Mouse (Mus musculus) heart, adult 2 months (tissue): ENCODE data around the gene Rgl2.

Experiments
- CTCF ChIP-seq: fragments of 200-600 bp; IDR thresholded peaks from 2 replicates; pipeline ENCODE4 v1.8.1; 2022; ENCODE audit warnings: antibody characterized with exemption, mild to moderate bottlenecking, moderate library complexity
- EP300 ChIP-seq: fragments of 200-500 bp; IDR thresholded peaks from 2 replicates; pipeline ENCODE4 v1.6.1; 2011; ENCODE audit warnings: low read depth, low read length, control low read depth; ENCODE audit not compliant: insufficient read depth

DNA sequence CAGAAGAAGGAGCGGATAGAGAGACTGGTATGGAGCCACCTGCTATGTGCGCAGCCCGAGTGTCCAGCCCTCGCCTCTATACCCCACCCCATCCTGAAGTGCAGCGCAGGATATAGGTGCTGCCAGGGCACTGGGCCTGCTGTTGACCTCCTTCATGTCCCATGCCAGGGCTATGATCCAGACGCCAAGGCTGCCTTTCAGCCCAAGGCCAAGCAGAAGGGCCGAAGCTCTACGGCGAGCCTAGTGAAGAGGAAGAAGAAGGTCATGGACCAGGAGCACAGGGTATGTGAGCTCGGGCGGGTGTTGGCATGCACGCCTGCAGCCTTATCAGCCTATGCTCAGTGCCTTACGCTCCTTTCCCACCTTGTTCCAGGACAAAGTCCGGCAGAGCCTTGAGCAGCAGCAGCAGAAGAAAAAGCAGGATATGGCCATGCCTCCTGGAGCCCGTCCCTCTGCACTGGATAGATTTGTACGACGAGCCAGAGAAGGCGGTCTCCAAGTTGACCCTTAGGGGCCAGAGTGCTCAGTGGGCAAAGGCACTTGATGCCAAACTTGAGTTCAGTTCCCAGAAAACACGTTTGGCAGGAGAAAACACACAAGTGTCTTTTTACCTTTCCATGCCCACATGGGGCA is 19.7 kb downstream of the Rgl2 start:
- TF ChIP-seq CTCF (no peak), EP300 (no peak)
